Mouse (Mus musculus) stomach, embryonic 16.5 days (tissue): ENCODE results near the gene Gm11639. TPM values are rescaled to one million over a fixed set of nuclear protein-coding genes. Genes with fewer than 3 reads are reported as not detected.
A peak's percentile ranks its signal among the peaks of the same experiment; 100 is the strongest.

Experiments used
- ATAC-seq: fragments of 200-750 bp; cut with Nextera tagmentation; 2 replicates; pipeline ENCODE4 v1.8.0; 2017; ENCODE audit warnings: moderate number of reproducible peaks, moderate TSS enrichment; ENCODE audit not compliant: insufficient read depth, low FRiP score
- H3K27ac ChIP-seq: fragments of 300-500 bp; sonication (generic); 2 replicates; pipeline ENCODE4 v1.5.1; 2014; ENCODE audit warnings: low read length
- H3K27me3 ChIP-seq: fragments of 300-500 bp; sonication (generic); 2 replicates; pipeline ENCODE4 v1.6.1; 2014; ENCODE audit warnings: low read length, control low read depth, mixed read lengths; ENCODE audit not compliant: control insufficient read depth, insufficient read depth
- H3K36me3 ChIP-seq: fragments of 300-500 bp; sonication (generic); 2 replicates; pipeline ENCODE4 v1.6.1; 2014; ENCODE audit warnings: low read length; ENCODE audit not compliant: control insufficient read depth, insufficient read depth
- H3K4me1 ChIP-seq: fragments of 300-500 bp; sonication (generic); 2 replicates; pipeline ENCODE4 v1.6.1; 2014; ENCODE audit warnings: low read length, control low read depth, mixed read lengths; ENCODE audit not compliant: control insufficient read depth, insufficient read depth
- H3K4me2 ChIP-seq: fragments of 300-500 bp; sonication (generic); 2 replicates; pipeline ENCODE4 v1.6.1; 2014; ENCODE audit warnings: low read depth, low read length, mixed read lengths
- H3K4me3 ChIP-seq: fragments of 300-500 bp; sonication (generic); replicated peaks from 2 replicates; pipeline ENCODE4 v1.5.1; 2014; ENCODE audit warnings: mild to moderate bottlenecking, low read length
- H3K9ac ChIP-seq: fragments of 300-500 bp; sonication (generic); 2 replicates; pipeline ENCODE4 v1.6.1; 2014; ENCODE audit warnings: low read length
- H3K9me3 ChIP-seq: fragments of 300-500 bp; sonication (generic); replicated peaks from 2 replicates; pipeline ENCODE4 v1.6.1; 2016; ENCODE audit warnings: low read length, control low read depth; ENCODE audit not compliant: control insufficient read depth
- WGBS: fragments of 180-500 bp; shearing (Covaris S2); extraction: QIAGEN DNeasy Blood & Tissue Kit; methylation state at CpG from one replicate; pipeline ENCODE4 v1.1.7; 2014; 5-methylcytosine and 5-hydroxymethylcytosine counted together
- polyA plus RNA-seq: library from polyadenylated mRNA; unstranded; fragments of >200 nt; fragmentation: Nextera tagmentation; extraction: Ambion mirVana; gene quantifications from 2 replicates; pipeline ENCODE4 v1.2.1, GENCODE M21; 2015

Gene Gm11639
- polyA plus RNA-seq: 0.01 and 0.02 TPM in 2 replicates

DNA sequence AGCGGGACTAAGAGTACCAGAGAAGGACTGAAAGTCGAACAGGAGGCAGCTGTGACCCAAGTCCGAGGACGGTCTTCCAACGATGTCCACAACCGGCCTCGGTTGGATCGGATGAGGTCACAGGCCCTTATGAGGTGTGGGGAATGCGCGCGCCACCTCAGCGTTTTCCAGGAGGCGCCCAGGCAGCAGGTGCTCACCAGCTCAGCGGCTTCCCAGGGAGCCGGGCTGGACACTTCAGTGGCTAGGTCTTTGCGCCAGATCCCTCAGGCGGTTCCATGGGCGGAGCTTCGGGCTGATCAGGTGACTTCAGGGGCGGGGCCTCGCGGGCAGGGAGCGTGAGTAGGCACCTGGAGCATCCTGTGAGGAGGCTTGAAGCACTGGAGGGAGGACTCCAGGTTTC lies at the start of gene Gm11639:
TSS of gene Gm11639 (plus strand) at position 160 of the 400 bp plus-strand sequence.
- Histone ChIP-seq H3K9me3 (no peaks in the 10 kb centered on the region), H3K9ac (no peak within 1 kb of the TSS), H3K4me2 (peak within 1 kb of the TSS; percentile 34), H3K36me3 (no peaks in the 10 kb centered on the region), H3K27ac (no peak within 1 kb of the TSS), H3K4me3 (peak within 1 kb of the TSS; percentile 16; the same call in 1 of the 2 replicates), H3K4me1 (no peaks in the 10 kb centered on the region), H3K27me3 (no peaks in the 10 kb centered on the region)
- peak; percentile 60; the same call in 1 of the 2 replicates for ATAC-seq
- WGBS: 22% methylated on average over 23 of the region's 23 CpGs

DNA sequence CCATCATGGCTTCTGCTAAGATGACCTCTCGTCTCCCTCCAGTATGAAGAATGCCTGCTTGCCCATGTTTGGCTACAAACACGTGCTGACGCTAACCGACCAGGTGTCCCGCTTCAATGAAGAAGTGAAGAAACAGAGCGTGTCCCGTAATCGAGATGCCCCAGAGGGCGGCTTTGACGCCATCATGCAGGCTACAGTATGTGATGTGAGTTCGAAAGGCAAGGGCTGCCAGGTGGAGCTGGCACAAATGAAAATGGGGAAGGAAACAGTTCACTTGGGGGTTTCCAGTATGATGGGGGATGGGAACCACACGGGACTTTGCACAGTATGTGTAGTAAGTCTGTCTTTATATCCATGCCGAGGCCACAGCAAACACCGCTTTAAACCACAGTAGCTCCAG lies 48.5 kb upstream of the Gm11639 start:
- Histone ChIP-seq H3K4me2 (no peak overlapping the region), H3K27me3 (no peaks in the 10 kb centered on the region), H3K9ac (no peak overlapping the region), H3K27ac (no peak overlapping the region), H3K4me3 (no peak overlapping the region), H3K4me1 (no peaks in the 10 kb centered on the region), H3K36me3 (no peaks in the 10 kb centered on the region; the same call in 1 of the 2 replicates), H3K9me3 (no peaks in the 10 kb centered on the region)
- no peak for ATAC-seq
- WGBS: 87% methylated on average over 14 of the region's 14 CpGs

DNA sequence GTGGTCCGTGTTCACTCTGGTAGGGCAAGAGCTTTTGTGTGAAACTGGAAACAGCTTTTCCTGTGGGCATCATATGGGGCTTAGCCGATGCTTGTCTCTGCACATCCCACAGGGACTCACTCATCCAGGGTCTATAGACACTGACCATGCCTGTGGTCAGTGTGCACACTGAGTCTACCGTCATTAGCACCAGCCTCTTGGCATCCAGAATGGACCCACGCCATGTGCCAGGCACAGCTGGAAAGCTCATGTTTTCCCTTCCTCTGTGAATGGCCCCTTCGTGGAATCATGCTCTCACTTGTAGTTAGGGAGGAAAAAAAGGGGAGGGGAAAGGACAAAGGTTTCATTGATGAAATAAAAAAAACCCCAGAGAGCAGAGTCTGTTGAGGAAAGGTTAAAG lies 47.5 kb upstream of the Gm11639 start:
- Histone ChIP-seq H3K9me3 (no peaks in the 10 kb centered on the region), H3K4me2 (no peak overlapping the region), H3K27me3 (no peaks in the 10 kb centered on the region), H3K4me3 (no peak overlapping the region), H3K9ac (no peak overlapping the region), H3K36me3 (no peaks in the 10 kb centered on the region; the same call in 1 of the 2 replicates), H3K27ac (no peak overlapping the region), H3K4me1 (no peaks in the 10 kb centered on the region)
- WGBS: 74% methylated on average over 5 of the region's 5 CpGs
- no peak for ATAC-seq

DNA sequence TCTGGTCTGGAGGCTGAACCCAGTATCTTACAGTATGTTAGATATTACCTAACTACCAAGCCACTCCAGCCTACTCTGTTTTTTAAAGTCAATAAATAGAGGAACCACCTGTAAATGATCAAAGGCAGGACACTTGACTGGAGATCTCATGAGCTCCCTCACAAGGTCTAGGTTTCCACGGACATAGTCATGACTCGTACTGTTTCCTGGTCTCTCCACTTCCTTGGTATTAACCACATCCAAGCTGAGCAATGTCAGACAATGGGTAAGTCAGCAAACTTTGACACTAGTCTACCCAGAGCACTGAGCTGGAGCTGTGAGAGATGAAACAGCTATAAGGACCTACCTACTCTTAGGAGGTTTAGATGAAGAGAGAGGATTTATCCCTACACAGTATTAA lies 46.6 kb upstream of the Gm11639 start:
- H3K27me3 ChIP-seq: no peaks in the 10 kb centered on the region
- no peak for ATAC-seq
- no peaks in the 10 kb centered on the region for H3K4me1 ChIP-seq
- no peak overlapping the region for H3K4me3 ChIP-seq
- H3K27ac ChIP-seq: no peak overlapping the region
- H3K36me3 ChIP-seq: no peaks in the 10 kb centered on the region; the same call in 1 of the 2 replicates
- H3K4me2 ChIP-seq: no peak overlapping the region
- 65% methylated on average over 2 of the region's 2 CpGs for WGBS
- H3K9ac ChIP-seq: no peak overlapping the region
- H3K9me3 ChIP-seq: no peaks in the 10 kb centered on the region

DNA sequence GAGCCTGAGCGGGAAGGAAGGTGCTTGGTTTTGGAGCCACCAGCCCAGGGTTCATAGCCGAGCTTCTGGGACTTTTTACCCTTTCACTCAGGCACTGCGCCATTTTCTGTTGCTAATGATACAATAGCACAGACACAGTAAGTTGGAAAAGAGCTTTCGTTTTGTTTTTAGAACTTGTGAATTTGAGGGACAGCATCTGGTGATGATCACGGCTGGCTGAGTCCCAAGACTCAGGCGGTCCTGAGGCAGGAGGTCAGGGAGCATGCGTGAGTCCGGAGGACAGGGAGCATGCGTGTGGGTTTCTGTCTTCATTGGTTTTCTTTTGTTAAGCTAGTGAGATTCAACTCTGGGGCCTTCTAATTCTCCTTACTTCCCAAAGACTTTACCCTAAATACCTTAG lies 45.9 kb upstream of the Gm11639 start:
- no peaks in the 10 kb centered on the region for H3K9me3 ChIP-seq
- H3K4me1 ChIP-seq: no peaks in the 10 kb centered on the region
- no peak for ATAC-seq
- no peak overlapping the region for H3K4me2 ChIP-seq
- H3K27ac ChIP-seq: no peak overlapping the region
- 64% methylated on average over 9 of the region's 9 CpGs for WGBS
- H3K9ac ChIP-seq: no peak overlapping the region
- no peak overlapping the region for H3K4me3 ChIP-seq
- no peaks in the 10 kb centered on the region for H3K27me3 ChIP-seq
- H3K36me3 ChIP-seq: no peaks in the 10 kb centered on the region; the same call in 1 of the 2 replicates

DNA sequence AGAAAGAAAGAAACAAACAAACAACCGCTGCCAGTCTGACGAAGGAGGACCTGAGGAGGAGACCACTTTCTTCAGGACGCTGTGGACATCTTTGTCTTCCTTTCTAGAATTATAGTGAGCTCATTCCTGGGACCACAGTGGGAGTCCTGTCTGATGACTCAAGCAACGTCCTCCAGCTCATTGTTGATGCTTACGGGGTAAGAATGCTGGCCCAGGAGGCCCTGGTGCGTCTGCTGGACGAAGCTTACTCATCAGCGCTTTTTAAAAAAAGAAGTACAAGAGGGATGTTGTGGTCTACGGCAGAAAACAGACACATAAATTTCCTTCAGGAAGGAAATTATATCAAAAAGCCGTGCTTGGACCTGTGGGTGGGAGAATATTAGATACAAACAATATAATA lies 44.6 kb upstream of the Gm11639 start:
- H3K4me3 ChIP-seq: no peak overlapping the region
- ATAC-seq: no peak
- WGBS: 78% methylated on average over 10 of the region's 10 CpGs
- H3K27ac ChIP-seq: no peak overlapping the region
- no peaks in the 10 kb centered on the region for H3K4me1 ChIP-seq
- H3K9ac ChIP-seq: no peak overlapping the region
- no peaks in the 10 kb centered on the region for H3K9me3 ChIP-seq
- no peak overlapping the region for H3K4me2 ChIP-seq
- no peaks in the 10 kb centered on the region for H3K27me3 ChIP-seq
- no peaks in the 10 kb centered on the region; the same call in 1 of the 2 replicates for H3K36me3 ChIP-seq

DNA sequence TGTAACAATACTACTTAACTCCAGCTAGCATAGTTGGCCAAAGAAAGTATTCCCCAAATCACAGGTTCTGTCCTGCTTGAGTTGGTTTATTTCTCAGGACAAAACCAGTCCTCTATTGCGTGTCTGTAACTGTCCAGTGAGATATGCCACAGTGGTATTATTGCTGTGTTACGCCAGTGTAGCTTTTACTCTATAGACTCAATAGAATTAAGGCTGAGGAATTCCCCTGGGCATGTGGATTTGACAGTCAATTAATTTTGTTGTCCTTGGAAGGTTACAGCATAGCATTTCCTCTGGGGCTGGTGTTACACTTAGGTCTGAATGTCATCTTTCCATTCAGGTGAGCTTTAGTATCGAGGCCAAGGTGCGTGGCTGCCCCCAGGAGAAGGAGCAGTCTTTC lies 42.3 kb upstream of the Gm11639 start:
- H3K27me3 ChIP-seq: no peaks in the 10 kb centered on the region
- no peak overlapping the region for H3K4me2 ChIP-seq
- ATAC-seq: no peak
- H3K9me3 ChIP-seq: no peaks in the 10 kb centered on the region
- H3K36me3 ChIP-seq: no peaks in the 10 kb centered on the region; the same call in 1 of the 2 replicates
- no peak overlapping the region for H3K9ac ChIP-seq
- H3K27ac ChIP-seq: no peak overlapping the region
- no peaks in the 10 kb centered on the region for H3K4me1 ChIP-seq
- 76% methylated on average over 4 of the region's 4 CpGs for WGBS
- H3K4me3 ChIP-seq: no peak overlapping the region

DNA sequence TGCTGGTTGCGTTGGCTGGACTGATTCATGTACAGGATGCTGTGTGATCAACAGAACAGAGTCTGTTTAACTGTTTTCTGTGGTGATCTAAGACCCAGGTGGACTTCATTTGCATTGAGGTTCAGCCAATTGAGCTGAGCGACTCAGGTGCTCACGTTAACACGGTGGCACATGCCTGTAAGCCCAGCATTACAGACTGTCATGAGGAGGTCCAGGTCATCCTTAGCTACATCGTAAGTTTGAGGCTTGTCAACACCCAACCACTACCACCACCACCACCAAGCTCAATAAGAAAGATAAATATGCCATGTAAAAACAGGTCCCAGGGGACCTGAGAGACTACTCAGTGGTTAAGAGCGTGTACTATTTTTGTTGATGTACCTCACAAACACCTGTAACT lies 40.1 kb upstream of the Gm11639 start:
- Histone ChIP-seq H3K4me1 (no peaks in the 10 kb centered on the region), H3K36me3 (no peaks in the 10 kb centered on the region), H3K9ac (no peak overlapping the region), H3K27me3 (no peaks in the 10 kb centered on the region), H3K4me2 (no peak overlapping the region), H3K9me3 (no peaks in the 10 kb centered on the region), H3K4me3 (no peak overlapping the region), H3K27ac (no peak overlapping the region)
- ATAC-seq: no peak
- WGBS: 90% methylated on average over 6 of the region's 6 CpGs

DNA sequence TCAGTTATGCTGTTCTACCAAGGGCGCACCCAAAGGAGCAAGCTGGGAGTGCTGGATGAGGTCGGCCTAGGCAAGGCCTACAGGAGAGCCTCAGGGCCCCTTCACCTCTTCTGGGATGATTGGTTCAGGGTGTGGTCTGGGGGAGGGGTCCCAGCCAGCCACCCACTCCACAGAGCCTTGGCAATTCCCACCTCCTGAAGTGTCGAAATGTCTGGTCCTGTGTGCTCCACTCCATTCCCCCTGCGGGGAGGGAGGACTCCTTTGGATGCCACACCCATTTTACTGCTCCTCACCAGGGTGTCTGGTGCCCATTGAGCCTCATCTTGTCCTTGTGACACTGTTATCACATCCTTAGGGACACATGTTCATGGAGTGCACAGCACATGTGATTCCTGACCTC lies 39.3 kb upstream of the Gm11639 start:
- no peaks in the 10 kb centered on the region for H3K9me3 ChIP-seq
- no peak overlapping the region for H3K4me3 ChIP-seq
- H3K4me1 ChIP-seq: no peaks in the 10 kb centered on the region
- no peak overlapping the region for H3K27ac ChIP-seq
- H3K4me2 ChIP-seq: no peak overlapping the region
- no peak overlapping the region for H3K9ac ChIP-seq
- 0 out of 2 replicates have a peak, but pooled peaks have one; percentile 21 for ATAC-seq
- no peaks in the 10 kb centered on the region for H3K36me3 ChIP-seq
- H3K27me3 ChIP-seq: no peaks in the 10 kb centered on the region
- WGBS: 64% methylated on average over 4 of the region's 4 CpGs
